Mouse (Mus musculus) heart, adult 18-20 months (tissue): ENCODE measurements around the gene Chaf1b. TPM values are rescaled to one million over a fixed set of nuclear protein-coding genes. Genes with fewer than 3 reads are reported as not detected.

ENCODE experiments used
- total RNA-seq, 2 experiments: library from RNA; stranded (reverse); gene quantifications; 2 replicates each; pipeline ENCODE4 v1.2.3; 2021

The Chaf1b gene
- total RNA-seq, 2 experiments from 2014 or later, result 0.40 to 0.57 TPM

Other genes starting within 250 kb of the Chaf1b start
- 1 to 10 TPM; 2.5 to 2.6 TPM for gene Cbr3, start 200.7 kb upstream of the Chaf1b start, total RNA-seq
- gene Dop1b, start 172.0 kb upstream of the Chaf1b start, total RNA-seq, result 10 to 100 TPM; 15.9 to 16.9 TPM
- 10 to 100 TPM; 13.2 to 20.1 TPM for gene Morc3, start 51.8 kb upstream of the Chaf1b start, total RNA-seq
- gene Cldn14, start 124.9 kb downstream of the Chaf1b start, total RNA-seq, result not detected
- gene Sim2, start 201.0 kb downstream of the Chaf1b start, total RNA-seq, result under 1 TPM in 1 of 2 experiments, not detected in 1; 0.08 TPM